Mouse (Mus musculus) cerebellum, adult 2 months (tissue): ENCODE results near the gene Gm10521. TPM values are rescaled to one million over a fixed set of nuclear protein-coding genes. Genes with fewer than 3 reads are reported as not detected.

Experiments used
- DNase-seq, 2 experiments: peaks; one replicate each; pipeline ENCODE4 v3.0.0; 2021
- H3K27ac ChIP-seq: fragments of 200-500 bp; 2 replicates; pipeline ENCODE4 v1.5.1; 2012; ENCODE audit warnings: low read length, control low read depth, inconsistent platforms; ENCODE audit not compliant: insufficient read depth
- H3K27me3 ChIP-seq: fragments of 200-500 bp; 2 replicates; pipeline ENCODE4 v1.6.1; 2012; ENCODE audit warnings: inconsistent platforms, mild to moderate bottlenecking, low read length, moderate library complexity; ENCODE audit not compliant: control insufficient read depth, insufficient read depth
- H3K4me1 ChIP-seq: fragments of 200-500 bp; 2 replicates; pipeline ENCODE4 v1.6.1; 2011; ENCODE audit warnings: low read length; ENCODE audit not compliant: control insufficient read depth, insufficient read depth
- H3K4me3 ChIP-seq: fragments of 200-500 bp; replicated peaks from 2 replicates; pipeline ENCODE3; 2011; ENCODE audit warnings: mild to moderate bottlenecking, low read depth, low read length, control low read depth; ENCODE audit not compliant: insufficient read depth
- CTCF ChIP-seq: fragments of 200-500 bp; IDR thresholded peaks from 2 replicates; pipeline ENCODE4 v1.5.1; 2011; ENCODE audit warnings: low read depth, mild to moderate bottlenecking, control low read depth, low read length, moderate library complexity, borderline replicate concordance; ENCODE audit not compliant: insufficient read depth
- POLR2A ChIP-seq: fragments of 200-500 bp; IDR thresholded peaks from 2 replicates; pipeline ENCODE4 v1.6.1; 2011; ENCODE audit warnings: low read length, control low read depth, borderline replicate concordance; ENCODE audit not compliant: insufficient read depth
- WGBS: fragments of 180-500 bp; shearing (Covaris S2); methylation state at CpG from one replicate; pipeline ENCODE4 v1.1.7; 2018; 5-methylcytosine and 5-hydroxymethylcytosine counted together
- polyA plus RNA-seq: library from polyadenylated mRNA; depleted of rRNA; stranded (reverse); fragments of >200 nt; gene quantifications from 2 replicates; pipeline ENCODE4 v1.2.3, GENCODE M21; 2012

Gm10521 gene
- polyA plus RNA-seq, 1 experiment = 0.10 TPM

DNA sequence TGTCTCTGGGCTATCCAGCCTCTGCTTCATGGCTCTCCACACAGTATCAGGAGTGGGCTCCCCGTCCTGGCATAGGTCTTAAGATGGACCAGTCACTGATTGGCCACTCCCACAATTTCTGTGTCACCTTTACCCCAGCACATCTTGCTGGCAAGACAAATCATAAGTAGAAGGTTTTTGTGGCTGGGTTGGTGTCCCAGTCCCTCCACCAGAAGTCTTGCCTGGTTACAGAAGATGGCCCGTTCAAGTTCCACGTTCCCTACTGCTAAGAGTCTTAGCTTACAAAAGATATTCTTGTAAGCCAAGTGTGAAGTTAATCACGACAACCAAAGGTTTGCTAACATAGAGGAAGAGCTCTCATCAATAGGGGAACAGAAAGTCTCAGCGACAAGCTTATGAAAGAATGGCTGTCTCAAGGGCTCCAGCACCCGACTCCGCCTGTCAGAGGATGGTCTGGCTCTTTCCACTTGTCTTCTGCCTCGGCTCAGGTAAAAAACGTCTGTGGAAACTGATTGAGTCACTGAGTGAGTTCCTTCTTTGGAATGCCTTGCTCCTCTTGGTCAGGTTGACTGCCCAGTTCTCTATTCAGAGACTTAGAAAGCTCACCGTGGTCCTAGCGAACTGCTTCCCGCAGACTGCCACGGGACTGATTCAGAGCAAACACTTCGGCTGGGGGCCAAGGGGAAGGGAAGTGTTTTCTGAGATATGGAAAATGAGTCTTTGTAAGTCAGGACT lies 22.0 kb downstream of the Gm10521 start, which contains the start of gene Slamf6:
Slamf6 (plus strand) TSS at position 211 of the 735 bp plus-strand sequence.
- H3K4me1 ChIP-seq = no peaks in the 10 kb centered on the region
- DNase-seq = no peak
- H3K27ac ChIP-seq = no peak within 1 kb of the TSS
- no peak within 1 kb of the TSS for H3K4me3 ChIP-seq
- no peak for TF ChIP-seq CTCF
- no peak for TF ChIP-seq POLR2A
- no peaks in the 10 kb centered on the region for H3K27me3 ChIP-seq
- 80% methylated on average over 14 of the region's 14 CpGs for WGBS

DNA sequence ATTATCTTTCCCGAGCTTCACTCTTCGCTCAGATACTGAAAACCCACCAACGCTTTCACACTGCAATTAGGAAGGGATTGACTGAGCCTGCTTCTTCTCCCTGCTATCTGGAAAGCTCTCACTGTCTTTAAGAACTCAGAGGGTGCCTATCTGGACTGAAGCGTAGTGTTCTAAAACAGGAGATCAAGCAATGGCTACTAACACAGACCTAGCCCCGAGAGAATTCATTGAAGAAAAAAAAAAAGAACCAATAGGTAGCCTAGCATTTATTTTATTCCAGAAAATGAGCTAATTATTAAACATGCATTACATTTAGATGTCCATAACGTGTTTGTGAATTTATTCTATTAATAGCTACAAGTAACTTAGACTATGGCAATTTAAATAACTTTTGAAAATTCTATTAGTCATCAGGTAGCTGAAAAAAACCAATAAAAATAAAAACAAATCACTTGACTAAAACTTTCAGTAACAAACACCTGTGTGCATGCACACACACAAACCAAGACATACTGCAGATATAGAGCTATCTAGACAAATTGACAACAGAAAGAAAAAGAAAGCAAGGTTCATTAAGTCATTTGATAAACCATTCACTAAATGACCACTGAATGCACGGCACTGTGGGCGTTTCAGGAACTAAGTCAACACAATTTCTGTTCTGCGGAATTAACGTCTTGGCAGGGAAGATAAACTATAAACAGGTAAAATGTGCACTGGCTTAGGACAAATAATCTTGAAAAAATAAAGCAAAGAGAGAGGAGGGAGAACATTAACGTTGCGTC lies 22.9 kb downstream of the Gm10521 start:
- H3K27ac ChIP-seq = no peak overlapping the region
- no peaks in the 10 kb centered on the region for H3K27me3 ChIP-seq
- WGBS = 84% methylated on average over 12 of the region's 12 CpGs
- no peaks in the 10 kb centered on the region for H3K4me1 ChIP-seq
- H3K4me3 ChIP-seq = no peak overlapping the region
- no peak for DNase-seq
- TF ChIP-seq POLR2A = no peak
- TF ChIP-seq CTCF = no peak

DNA sequence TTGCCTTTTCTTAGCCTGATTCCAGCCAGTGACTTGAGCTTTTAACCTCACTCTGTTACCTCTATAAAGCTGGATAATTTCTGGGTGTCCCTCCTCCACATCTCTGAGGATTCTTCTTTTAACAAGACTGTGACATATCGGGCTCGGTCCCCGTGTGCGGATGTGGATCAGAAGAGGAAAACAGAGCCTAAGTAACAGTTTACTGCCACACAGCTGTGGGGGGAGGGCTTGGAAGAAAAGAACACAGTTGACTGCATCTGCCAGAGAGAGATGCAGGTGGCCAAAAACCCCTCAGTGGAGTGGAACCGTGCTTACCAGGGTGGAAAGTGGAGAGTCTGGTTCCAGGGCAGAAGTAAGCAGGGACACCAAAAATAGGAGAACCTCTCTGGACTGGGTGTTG lies 23.7 kb downstream of the Gm10521 start:
- no peaks in the 10 kb centered on the region for H3K4me1 ChIP-seq
- no peak overlapping the region for H3K27ac ChIP-seq
- 66% methylated on average over 5 of the region's 5 CpGs for WGBS
- no peaks in the 10 kb centered on the region for H3K27me3 ChIP-seq
- DNase-seq = no peak
- H3K4me3 ChIP-seq = no peak overlapping the region
- TF ChIP-seq CTCF (no peak), POLR2A (no peak)

DNA sequence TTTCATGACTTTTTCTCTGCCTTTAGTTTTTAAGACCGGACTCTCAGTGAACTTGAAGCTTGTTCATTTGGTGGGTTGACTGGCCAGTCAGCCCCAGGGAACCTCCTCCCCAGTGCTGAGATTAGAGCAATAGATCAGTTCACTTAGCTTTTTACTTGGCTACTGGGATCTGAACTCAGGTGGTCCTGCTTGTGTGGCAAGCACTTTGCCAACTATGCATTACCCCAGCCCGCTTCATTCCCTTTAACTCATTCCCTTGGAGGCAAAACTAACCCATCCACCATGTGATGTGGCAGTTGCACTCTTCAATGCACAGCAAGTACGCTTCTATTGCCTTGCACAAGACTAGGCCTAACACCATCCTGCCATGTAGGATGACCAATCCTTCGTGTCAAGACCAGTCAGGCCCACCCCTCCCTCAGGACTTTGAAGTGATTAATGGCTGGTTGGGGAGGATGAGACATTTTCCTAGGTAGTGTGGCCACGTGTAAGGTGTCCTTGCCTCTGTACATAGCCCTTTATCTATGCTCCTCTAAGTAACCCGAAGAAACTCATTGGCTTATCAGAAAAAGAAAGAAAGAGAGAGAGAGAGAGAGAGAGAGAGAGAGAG lies 24.5 kb downstream of the Gm10521 start:
- Histone ChIP-seq H3K27me3 (no peaks in the 10 kb centered on the region), H3K4me1 (no peaks in the 10 kb centered on the region), H3K27ac (no peak overlapping the region), H3K4me3 (no peak overlapping the region)
- DNase-seq = no peak
- WGBS = 78% methylated on average over 6 of the region's 6 CpGs
- TF ChIP-seq POLR2A (no peak), CTCF (no peak)

DNA sequence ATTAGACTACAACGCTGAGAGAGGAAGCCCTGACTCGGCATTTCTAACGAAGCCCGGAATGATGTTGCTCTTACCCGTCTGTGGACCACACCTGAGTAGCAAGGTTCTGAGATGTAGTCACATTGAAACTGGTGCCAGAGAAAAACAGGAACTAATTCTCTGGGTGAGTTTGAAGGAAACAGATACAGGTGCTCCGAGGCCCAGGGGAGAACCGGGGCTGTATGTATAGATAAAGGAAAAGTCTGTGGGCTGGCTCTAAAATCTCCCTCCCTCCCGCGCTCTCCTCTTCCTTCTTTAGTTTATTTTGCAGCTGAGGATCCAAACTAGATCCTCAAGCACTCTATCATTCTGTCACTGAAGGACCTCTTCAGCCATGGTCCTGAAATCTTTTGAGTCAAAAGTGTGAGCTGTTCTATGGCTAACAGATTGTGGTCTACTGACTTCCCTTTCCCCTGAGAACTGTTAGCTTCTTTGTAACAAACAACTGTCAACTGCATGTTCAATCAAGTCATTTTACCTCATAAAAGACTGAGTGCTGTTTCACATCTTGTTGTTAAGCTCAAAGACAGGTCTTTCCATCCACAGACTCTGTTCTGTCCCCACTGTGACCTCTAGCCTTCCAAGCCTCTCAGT lies 25.6 kb downstream of the Gm10521 start:
- H3K4me1 ChIP-seq = no peaks in the 10 kb centered on the region
- WGBS = 89% methylated on average over 9 of the region's 9 CpGs
- no peak for DNase-seq
- no peaks in the 10 kb centered on the region for H3K27me3 ChIP-seq
- no peak for TF ChIP-seq POLR2A
- TF ChIP-seq CTCF = no peak
- H3K27ac ChIP-seq = no peak overlapping the region
- H3K4me3 ChIP-seq = no peak overlapping the region

DNA sequence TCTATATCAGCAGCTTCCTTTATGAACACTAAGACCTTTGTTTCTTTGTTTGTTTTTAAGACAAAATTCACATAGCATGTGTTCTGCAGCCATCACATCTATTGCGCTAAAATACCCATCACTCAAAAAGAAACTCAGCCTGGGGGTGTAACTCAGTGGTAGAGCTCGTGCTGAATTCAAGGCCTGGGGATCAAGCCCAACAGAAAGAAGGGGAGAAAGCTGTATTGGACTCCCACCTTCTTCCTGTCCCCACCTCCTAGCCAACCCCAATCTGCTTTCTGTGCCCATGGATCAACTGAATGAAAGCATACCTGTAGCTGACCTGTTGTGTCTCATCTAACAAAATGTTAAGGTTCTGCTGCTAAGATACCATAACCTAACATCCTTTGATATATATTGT lies 26.2 kb downstream of the Gm10521 start:
- Histone ChIP-seq H3K4me3 (no peak overlapping the region), H3K4me1 (no peaks in the 10 kb centered on the region), H3K27ac (no peak overlapping the region), H3K27me3 (no peaks in the 10 kb centered on the region)
- no peak for DNase-seq
- 74% methylated on average over 2 of the region's 2 CpGs for WGBS
- no peak for TF ChIP-seq POLR2A
- TF ChIP-seq CTCF = no peak

DNA sequence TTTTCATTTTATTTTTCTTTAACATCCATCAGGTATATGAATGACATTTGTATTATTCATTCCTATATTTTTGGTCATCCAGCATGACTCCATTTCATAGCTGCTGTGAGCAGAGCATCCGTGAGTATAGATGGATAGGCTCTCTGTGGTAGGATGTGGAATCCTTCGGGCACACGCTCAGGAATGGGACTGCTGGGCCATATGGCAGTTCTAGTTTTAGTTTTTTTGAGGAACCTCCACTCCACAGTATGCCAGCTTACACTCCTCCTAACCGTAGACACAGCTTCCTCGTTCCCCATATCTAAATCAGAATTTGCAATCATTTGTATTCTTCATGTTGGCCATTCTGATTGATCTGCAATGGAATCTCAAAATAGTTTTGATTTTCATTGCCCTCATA lies 27.4 kb downstream of the Gm10521 start:
- no peak overlapping the region for H3K4me3 ChIP-seq
- H3K4me1 ChIP-seq = no peaks in the 10 kb centered on the region
- no peak overlapping the region for H3K27ac ChIP-seq
- WGBS = 81% methylated on average over 5 of the region's 5 CpGs
- H3K27me3 ChIP-seq = no peaks in the 10 kb centered on the region
- TF ChIP-seq CTCF (no peak), POLR2A (no peak)
- DNase-seq = no peak

DNA sequence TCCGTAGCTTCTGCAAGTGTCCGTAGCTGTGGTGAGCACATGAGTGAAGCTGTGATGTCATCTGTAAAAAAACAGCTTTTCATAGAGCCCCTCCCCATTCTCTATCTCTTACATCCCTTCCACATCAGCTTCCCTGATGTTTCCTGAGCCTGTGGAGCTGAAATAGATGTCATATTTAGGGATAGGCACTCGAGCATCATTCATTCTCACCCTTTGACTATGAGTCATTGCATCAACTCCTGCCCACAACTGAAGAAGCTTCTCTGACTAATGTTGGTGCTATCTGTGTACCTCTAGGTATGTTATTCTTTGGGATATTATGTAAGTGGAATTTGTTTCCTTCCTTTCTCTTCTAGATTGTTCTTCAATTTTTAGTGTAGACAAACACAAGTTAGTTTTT lies 29.4 kb downstream of the Gm10521 start:
- DNase-seq = no peak
- WGBS = 72% methylated on average over 3 of the region's 3 CpGs
- Histone ChIP-seq H3K4me3 (no peak overlapping the region), H3K4me1 (no peaks in the 10 kb centered on the region), H3K27me3 (no peaks in the 10 kb centered on the region), H3K27ac (no peak overlapping the region)
- no peak for TF ChIP-seq POLR2A
- no peak for TF ChIP-seq CTCF
